Mouse (Mus musculus): Measurements from ENCODE around the gene Uqcrc1. TPM values are rescaled to one million over a fixed set of nuclear protein-coding genes. Genes with fewer than 3 reads are reported as not detected.
A peak's percentile ranks its signal among the peaks of the same experiment; 100 is the strongest.

Uqcrc1 gene
- polyA plus RNA-seq, 1 experiment, result 382 TPM

DNA sequence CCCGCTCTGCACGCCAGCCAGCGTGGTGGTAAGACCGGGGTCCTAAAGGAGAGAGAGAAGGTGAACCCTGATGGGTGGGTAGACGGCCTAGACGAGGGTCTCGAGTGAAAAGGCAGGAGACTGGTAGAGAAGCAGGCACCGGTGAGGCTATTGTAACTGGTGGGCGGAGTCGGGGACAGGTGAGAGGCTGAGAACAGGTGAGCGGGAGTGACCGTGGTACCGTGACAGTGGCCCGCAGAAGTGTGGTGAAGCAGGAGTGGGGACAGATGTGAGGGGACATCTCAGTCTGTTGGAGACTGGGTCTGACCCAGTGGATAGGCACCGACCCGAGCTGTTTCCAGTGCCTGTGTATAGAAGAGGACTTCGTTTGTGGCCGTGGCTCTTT lies 55.6 kb downstream of the Uqcrc1 start:
- TF ChIP-seq MYOG (IDR thresholded peaks at IDR 0.05; ENCODE audit: control insufficient read depth, extremely low read depth, insufficient read length), result no peak
- TF ChIP-seq MYOD1 (IDR thresholded peaks at IDR 0.05; ENCODE audit: control insufficient read depth, insufficient read length, low read depth), result no peak
- TF ChIP-seq USF1 (IDR thresholded peaks at IDR 0.05; ENCODE audit: low read depth), result no peak
- TF ChIP-seq CTCF (IDR thresholded peaks at IDR 0.05; ENCODE audit: control insufficient read depth, insufficient read depth, insufficient read length), result no peak
- TF ChIP-seq MAX (IDR thresholded peaks at IDR 0.05), result no peak
- H3K36me3 ChIP-seq (ENCODE audit: control insufficient read depth, insufficient read depth), result peaks cover 5% of the 10 kb centered on the region
- H3K79me2 ChIP-seq (ENCODE audit: control insufficient read depth, insufficient read depth), result peaks cover 34% of the 10 kb centered on the region

DNA sequence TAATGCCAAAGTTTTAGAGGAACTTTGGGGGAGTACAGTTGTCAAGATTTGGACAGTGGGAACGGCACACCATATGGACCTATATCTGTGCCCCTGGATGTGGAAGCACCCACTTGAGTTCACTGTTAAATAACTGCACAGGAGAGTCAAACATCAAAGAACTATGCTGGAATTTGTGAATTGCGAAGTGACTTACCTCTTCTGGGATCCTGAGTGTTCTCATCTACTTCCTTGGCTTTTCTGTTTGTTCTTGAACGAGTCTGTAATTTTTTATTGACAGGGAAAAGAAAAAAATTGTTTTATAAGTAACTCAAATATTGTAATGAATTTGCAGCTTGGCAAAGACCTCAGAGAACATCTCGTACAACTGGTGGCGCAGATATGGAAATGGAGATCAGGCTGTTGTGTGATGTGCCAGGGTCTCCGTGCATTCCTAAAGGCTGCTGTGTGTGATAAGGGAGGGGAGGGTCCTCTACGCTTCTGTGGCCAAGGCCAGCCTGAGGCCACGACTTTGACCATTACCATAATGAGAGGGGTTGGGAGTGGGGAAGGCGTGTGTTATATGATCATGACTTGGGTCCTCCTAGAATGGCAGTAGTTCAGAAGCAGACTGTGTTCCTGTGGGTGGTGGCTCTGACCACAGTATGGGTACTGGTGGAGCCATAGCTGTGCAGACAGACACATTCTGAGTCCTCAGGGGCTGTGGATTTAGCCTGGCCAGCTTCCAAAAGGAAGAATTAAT lies 56.4 kb downstream of the Uqcrc1 start:
- Histone ChIP-seq H3K79me2 (ENCODE audit: control insufficient read depth, insufficient read depth) (peaks cover 34% of the 10 kb centered on the region), H3ac (ENCODE audit: control insufficient read depth, insufficient read length, low read depth) (no peak overlapping the region), H3K4me3 (ENCODE audit: insufficient read depth, poor library complexity, severe bottlenecking) (no peak overlapping the region), H3K27me3 (ENCODE audit: control insufficient read depth, insufficient read depth, insufficient read length) (no peaks in the 10 kb centered on the region), H3K36me3 (ENCODE audit: control insufficient read depth, insufficient read depth) (no peaks in the 10 kb centered on the region), H3K79me3 (ENCODE audit: low read depth) (peaks cover 4% of the 10 kb centered on the region)
- no peak for TF ChIP-seq MYOG (IDR thresholded peaks at IDR 0.05; ENCODE audit: control insufficient read depth, extremely low read depth, insufficient read length)
- TF ChIP-seq CEBPB (IDR thresholded peaks at IDR 0.05; ENCODE audit: low read depth), result no peak
- no peak for TF ChIP-seq USF1 (IDR thresholded peaks at IDR 0.05; ENCODE audit: low read depth)
- TF ChIP-seq FOSL1 (IDR thresholded peaks at IDR 0.05; ENCODE audit: insufficient read depth, low read length, poor library complexity, severe bottlenecking), result no peak
- no peak for TF ChIP-seq MAX (IDR thresholded peaks at IDR 0.05)
- TF ChIP-seq CTCF (IDR thresholded peaks at IDR 0.05; ENCODE audit: control insufficient read depth, insufficient read depth, insufficient read length), result no peak
- TF ChIP-seq MYOD1 (IDR thresholded peaks at IDR 0.05; ENCODE audit: control insufficient read depth, insufficient read length, low read depth), result no peak

More for the DNA sequence above, 55.6 kb downstream of the Uqcrc1 start:
- Histone ChIP-seq H3K27me3 (ENCODE audit: control insufficient read depth, insufficient read depth, insufficient read length) (no peaks in the 10 kb centered on the region), H3K79me3 (ENCODE audit: low read depth) (peaks cover 4% of the 10 kb centered on the region), H3K4me3 (ENCODE audit: insufficient read depth, poor library complexity, severe bottlenecking) (peak overlapping the region; percentile 41), H3ac (ENCODE audit: control insufficient read depth, insufficient read length, low read depth) (peak overlapping the region; percentile 33)

DNA sequence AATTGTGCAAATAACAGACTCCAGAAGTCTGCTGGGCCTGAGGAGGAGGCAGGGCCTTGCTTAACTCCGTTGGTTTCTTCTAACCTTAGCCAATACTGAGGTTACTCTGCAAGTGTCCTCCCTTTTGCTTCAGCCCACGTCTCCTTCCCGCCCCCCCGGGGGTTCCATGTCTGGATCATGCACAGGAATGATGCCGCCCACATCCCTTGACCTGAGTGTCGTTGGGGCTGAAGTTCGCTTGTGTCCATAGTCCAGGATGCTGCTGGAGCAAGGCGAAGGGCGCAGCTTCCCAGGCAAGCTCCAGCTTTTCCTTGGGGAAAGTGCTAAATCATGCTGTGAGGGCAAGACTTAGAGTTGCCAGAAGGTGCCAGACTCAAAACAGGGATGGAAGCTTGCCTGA lies 60.0 kb downstream of the Uqcrc1 start:
- no peaks in the 10 kb centered on the region for H3K27me3 ChIP-seq (ENCODE audit: control insufficient read depth, insufficient read depth, insufficient read length)
- H3K79me2 ChIP-seq (ENCODE audit: control insufficient read depth, insufficient read depth), result peaks cover 34% of the 10 kb centered on the region
- no peak overlapping the region for H3ac ChIP-seq (ENCODE audit: control insufficient read depth, insufficient read length, low read depth)
- H3K36me3 ChIP-seq (ENCODE audit: control insufficient read depth, insufficient read depth), result no peaks in the 10 kb centered on the region
- no peak overlapping the region for H3K4me3 ChIP-seq (ENCODE audit: insufficient read depth, poor library complexity, severe bottlenecking)
- H3K79me3 ChIP-seq (ENCODE audit: low read depth), result peaks cover 4% of the 10 kb centered on the region
- TF ChIP-seq FOSL1 (IDR thresholded peaks at IDR 0.05; ENCODE audit: insufficient read depth, low read length, poor library complexity, severe bottlenecking), result no peak
- TF ChIP-seq MYOD1 (IDR thresholded peaks at IDR 0.05; ENCODE audit: control insufficient read depth, insufficient read length, low read depth), result no peak

DNA sequence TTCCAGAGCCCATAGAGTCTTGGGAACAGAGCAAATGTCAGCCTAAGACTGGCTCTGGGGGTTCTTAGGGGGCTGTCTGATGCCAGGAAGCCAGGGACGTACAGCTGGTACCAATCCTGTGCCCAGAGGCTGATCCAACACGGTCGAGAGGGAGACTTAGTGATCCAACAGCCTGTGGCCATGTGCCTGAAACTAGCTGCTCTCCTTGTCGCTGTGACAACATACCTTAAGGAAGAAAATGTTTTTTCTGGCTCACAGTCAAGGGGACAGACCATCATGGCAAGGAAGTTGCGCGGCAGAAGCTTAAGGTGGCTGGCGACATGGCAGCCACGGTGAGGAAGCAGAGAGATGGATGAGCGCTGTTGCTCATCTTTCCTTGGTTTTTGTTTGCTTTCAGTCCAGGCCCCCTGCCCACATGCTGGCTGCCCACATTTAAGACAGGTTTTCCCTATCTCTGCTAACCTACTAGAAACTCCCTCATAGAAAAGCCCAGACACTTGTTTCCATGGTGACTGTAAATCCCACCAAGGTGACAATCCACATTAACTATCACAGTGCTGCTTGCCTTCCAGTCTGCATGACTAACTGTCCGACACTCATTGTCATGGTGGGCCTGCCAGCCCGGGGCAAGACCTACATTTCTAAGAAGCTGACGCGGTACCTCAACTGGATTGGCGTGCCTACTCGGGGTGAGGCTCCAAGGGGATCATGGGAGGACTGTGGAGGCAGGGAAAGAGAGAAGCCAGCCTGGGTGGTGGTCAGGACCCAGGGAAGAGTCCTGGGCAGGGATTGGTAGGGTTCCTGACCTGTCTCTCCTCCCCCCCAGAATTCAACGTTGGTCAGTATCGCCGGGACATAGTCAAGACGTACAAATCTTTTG lies 62.1 kb downstream of the Uqcrc1 start:
- Histone ChIP-seq H3K4me3 (ENCODE audit: insufficient read depth, poor library complexity, severe bottlenecking) (no peak overlapping the region), H3K27me3 (ENCODE audit: control insufficient read depth, insufficient read depth, insufficient read length) (no peaks in the 10 kb centered on the region), H3K79me2 (ENCODE audit: control insufficient read depth, insufficient read depth) (peaks cover 16% of the 10 kb centered on the region), H3K79me3 (ENCODE audit: low read depth) (peaks cover 2% of the 10 kb centered on the region), H3K36me3 (ENCODE audit: control insufficient read depth, insufficient read depth) (no peaks in the 10 kb centered on the region), H3ac (ENCODE audit: control insufficient read depth, insufficient read length, low read depth) (no peak overlapping the region)
- TF ChIP-seq MYOG (IDR thresholded peaks at IDR 0.05; ENCODE audit: control insufficient read depth, extremely low read depth, insufficient read length) (no peak), FOSL1 (IDR thresholded peaks at IDR 0.05; ENCODE audit: insufficient read depth, low read length, poor library complexity, severe bottlenecking) (no peak)

DNA sequence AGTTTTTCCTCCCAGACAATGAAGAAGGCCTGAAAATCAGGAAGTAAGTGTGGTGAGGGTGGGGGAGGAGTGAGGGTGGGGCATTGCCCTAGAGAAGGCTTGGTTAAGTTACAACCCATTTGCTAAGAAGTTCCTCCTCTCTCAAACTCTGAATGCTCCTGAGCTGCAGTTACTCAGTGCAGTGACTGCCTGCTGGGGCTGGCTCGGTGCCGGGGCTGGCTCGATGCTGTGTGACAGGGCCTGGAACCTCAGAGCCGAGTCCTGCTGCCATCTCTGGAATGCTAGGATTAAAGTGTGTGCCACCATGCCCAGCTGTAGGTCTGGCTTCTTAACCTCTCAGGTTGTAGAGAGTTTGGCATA lies 62.7 kb downstream of the Uqcrc1 start:
- TF ChIP-seq CEBPB (IDR thresholded peaks at IDR 0.05; ENCODE audit: low read depth) (no peak), MAX (IDR thresholded peaks at IDR 0.05) (no peak)
- Histone ChIP-seq H3K4me3 (ENCODE audit: insufficient read depth, poor library complexity, severe bottlenecking) (no peak overlapping the region), H3K79me2 (ENCODE audit: control insufficient read depth, insufficient read depth) (peaks cover 10% of the 10 kb centered on the region), H3K36me3 (ENCODE audit: control insufficient read depth, insufficient read depth) (no peaks in the 10 kb centered on the region), H3K27me3 (ENCODE audit: control insufficient read depth, insufficient read depth, insufficient read length) (no peaks in the 10 kb centered on the region), H3ac (ENCODE audit: control insufficient read depth, insufficient read length, low read depth) (no peak overlapping the region), H3K79me3 (ENCODE audit: low read depth) (no peaks in the 10 kb centered on the region)

Small RNA genes lying within 50 kb of the gene (microRNA-seq; reads per million reads assigned to microRNA genes)
- not detected for gene Mir711 (ENCODE audit: borderline microRNAs expressed)

Other genes with a start within 250 kb of the Uqcrc1 start
- 19.4 TPM for gene Prkar2a, start 247.3 kb upstream of the Uqcrc1 start, polyA plus RNA-seq (2012; fragmentation: generic; extraction: Trizol)
- gene Ip6k2, start 152.8 kb upstream of the Uqcrc1 start, polyA plus RNA-seq (2012; fragmentation: generic; extraction: Trizol), result 37.1 TPM
- 7.5 TPM for gene Nckipsd, start 128.3 kb upstream of the Uqcrc1 start, polyA plus RNA-seq (2012; fragmentation: generic; extraction: Trizol)
- 0.05 TPM for gene Celsr3, start 110.3 kb upstream of the Uqcrc1 start, polyA plus RNA-seq (2012; fragmentation: generic; extraction: Trizol)
- 4.3 TPM for gene Slc26a6, start 83.3 kb upstream of the Uqcrc1 start, polyA plus RNA-seq (2012; fragmentation: generic; extraction: Trizol)
- gene Tmem89, start 22.0 kb upstream of the Uqcrc1 start, polyA plus RNA-seq (2012; fragmentation: generic; extraction: Trizol), result not detected
- gene Col7a1, start 17.0 kb downstream of the Uqcrc1 start, polyA plus RNA-seq (2012; fragmentation: generic; extraction: Trizol), result 10.1 TPM
- 0.56 TPM for gene Ucn2, start 49.4 kb downstream of the Uqcrc1 start, polyA plus RNA-seq (2012; fragmentation: generic; extraction: Trizol)
- gene Pfkfb4, start 55.1 kb downstream of the Uqcrc1 start, polyA plus RNA-seq (2012; fragmentation: generic; extraction: Trizol), result 6.7 TPM
- 86.4 TPM for gene Shisa5, start 101.9 kb downstream of the Uqcrc1 start, polyA plus RNA-seq (2012; fragmentation: generic; extraction: Trizol)
- 12.7 TPM for gene Trex1, start 123.1 kb downstream of the Uqcrc1 start, polyA plus RNA-seq (2012; fragmentation: generic; extraction: Trizol)
- gene Atrip, start 137.5 kb downstream of the Uqcrc1 start, polyA plus RNA-seq (2012; fragmentation: generic; extraction: Trizol), result 11.4 TPM
- 12.4 TPM for gene Ccdc51, start 145.9 kb downstream of the Uqcrc1 start, polyA plus RNA-seq (2012; fragmentation: generic; extraction: Trizol)
- 294 TPM for gene Tma7, start 146.0 kb downstream of the Uqcrc1 start, polyA plus RNA-seq (2012; fragmentation: generic; extraction: Trizol)
- gene Plxnb1, start 158.8 kb downstream of the Uqcrc1 start, polyA plus RNA-seq (2012; fragmentation: generic; extraction: Trizol), result 9.1 TPM
- not detected for gene Fbxw21, start 225.4 kb downstream of the Uqcrc1 start, polyA plus RNA-seq (2012; fragmentation: generic; extraction: Trizol)